Mouse (Mus musculus): ENCODE data around the gene Cercam. TPM values are rescaled to one million over a fixed set of nuclear protein-coding genes. Genes with fewer than 3 reads are reported as not detected.
"Not testable (repeated sequence)": the region's sequence is repeated elsewhere in the genome, so short reads cannot be mapped to it uniquely, and the experiment has no call there.

The Cercam gene
- polyA plus RNA-seq, 1 experiment from 2014 or later, result 22.8 TPM

- under 1% methylated on average over 61 of the region's 61 CpGs for WGBS
Observed at GRCm38 (mm10) chr2:29889991-29890833, 21.2 kb downstream of the Cercam start.

GRCm38 (mm10) chr2:29891773-29892172 lies 22.8 kb downstream of the Cercam start:
- Histone ChIP-seq H3K27me3 (ENCODE audit: insufficient read depth, poor library complexity, severe bottlenecking) (no peaks in the 10 kb centered on the region), H3K4me1 (peaks cover 20% of the 10 kb centered on the region), H3K4me3 (no peak overlapping the region), H3K36me3 (peaks cover 51% of the 10 kb centered on the region), H3K27ac (no peak overlapping the region), H3K9me3 (no peaks in the 10 kb centered on the region)
- DNase-seq (ENCODE audit: low spot score), result no peak
- 87% methylated on average over 6 of the region's 6 CpGs for WGBS

More at GRCm38 (mm10) chr2:29889991-29890833, 21.2 kb downstream of the Cercam start:
- no peaks in the 10 kb centered on the region for H3K27me3 ChIP-seq (ENCODE audit: insufficient read depth, poor library complexity, severe bottlenecking)
- peak overlapping the region; percentile 99 for H3K4me3 ChIP-seq
- peaks cover 20% of the 10 kb centered on the region for H3K4me1 ChIP-seq
- peak; percentile 98 for DNase-seq (ENCODE audit: low spot score)
- peaks cover 38% of the 10 kb centered on the region for H3K36me3 ChIP-seq
- H3K9me3 ChIP-seq, result no peaks in the 10 kb centered on the region
- H3K27ac ChIP-seq, result peak overlapping the region; percentile 96

- Histone ChIP-seq H3K36me3 (peaks cover 94% of the 10 kb centered on the region), H3K4me1 (peaks cover 5% of the 10 kb centered on the region), H3K4me3 (no peak overlapping the region), H3K27me3 (ENCODE audit: insufficient read depth, poor library complexity, severe bottlenecking) (no peaks in the 10 kb centered on the region), H3K27ac (no peak overlapping the region), H3K9me3 (no peaks in the 10 kb centered on the region)
- no peak for DNase-seq (ENCODE audit: low spot score)
- 97% methylated on average over 1 of the region's 1 CpGs for WGBS
Observed at GRCm38 (mm10) chr2:29896071-29896470, 27.1 kb downstream of the Cercam start.

- no peak for DNase-seq (ENCODE audit: low spot score)
- Histone ChIP-seq H3K27ac (no peak overlapping the region), H3K4me1 (no peaks in the 10 kb centered on the region), H3K36me3 (peaks cover 97% of the 10 kb centered on the region), H3K4me3 (no peak overlapping the region), H3K9me3 (no peaks in the 10 kb centered on the region), H3K27me3 (ENCODE audit: insufficient read depth, poor library complexity, severe bottlenecking) (no peaks in the 10 kb centered on the region)
- 93% methylated on average over 2 of the region's 2 CpGs for WGBS
Observed at GRCm38 (mm10) chr2:29897366-29897765, 28.4 kb downstream of the Cercam start.

- Histone ChIP-seq H3K4me3 (no peak overlapping the region), H3K36me3 (peaks cover 97% of the 10 kb centered on the region), H3K4me1 (no peaks in the 10 kb centered on the region), H3K9me3 (no peaks in the 10 kb centered on the region), H3K27me3 (ENCODE audit: insufficient read depth, poor library complexity, severe bottlenecking) (no peaks in the 10 kb centered on the region), H3K27ac (no peak overlapping the region)
- DNase-seq (ENCODE audit: low spot score), result no peak
- 88% methylated on average over 1 of the region's 1 CpGs for WGBS
Observed at GRCm38 (mm10) chr2:29898081-29898480, 29.1 kb downstream of the Cercam start.

GRCm38 (mm10) chr2:29902194-29902593 lies 33.2 kb downstream of the Cercam start:
- WGBS, result 86% methylated on average over 10 of the region's 10 CpGs
- Histone ChIP-seq H3K36me3 (peaks cover 100% of the 10 kb centered on the region), H3K9me3 (no peaks in the 10 kb centered on the region), H3K4me3 (no peak overlapping the region), H3K27ac (no peak overlapping the region), H3K27me3 (ENCODE audit: insufficient read depth, poor library complexity, severe bottlenecking) (no peaks in the 10 kb centered on the region), H3K4me1 (no peaks in the 10 kb centered on the region)
- DNase-seq (ENCODE audit: low spot score), result no peak

GRCm38 (mm10) chr2:29908171-29908570 lies 39.2 kb downstream of the Cercam start:
- H3K9me3 ChIP-seq; H3K27ac ChIP-seq; H3K27me3 ChIP-seq (ENCODE audit: insufficient read depth, poor library complexity, severe bottlenecking); DNase-seq (ENCODE audit: low spot score); H3K4me3 ChIP-seq; H3K4me1 ChIP-seq: not testable (repeated sequence)
- H3K36me3 ChIP-seq, result peaks cover 88% of the 10 kb centered on the region
- 79% methylated on average over 2 of the region's 2 CpGs for WGBS

- no peak overlapping the region for H3K4me3 ChIP-seq
- no peaks in the 10 kb centered on the region for H3K27me3 ChIP-seq (ENCODE audit: insufficient read depth, poor library complexity, severe bottlenecking)
- no peak overlapping the region for H3K27ac ChIP-seq
- 80% methylated on average over 2 of the region's 2 CpGs for WGBS
- H3K36me3 ChIP-seq, result peaks cover 87% of the 10 kb centered on the region
- H3K9me3 ChIP-seq, result no peaks in the 10 kb centered on the region
- no peaks in the 10 kb centered on the region for H3K4me1 ChIP-seq
- no peak for DNase-seq (ENCODE audit: low spot score)
Observed at GRCm38 (mm10) chr2:29910042-29910441, 41.1 kb downstream of the Cercam start.

- Histone ChIP-seq H3K27me3 (ENCODE audit: insufficient read depth, poor library complexity, severe bottlenecking) (no peaks in the 10 kb centered on the region), H3K27ac (no peak overlapping the region), H3K9me3 (no peaks in the 10 kb centered on the region), H3K4me1 (0 out of 2 replicates have a peak, but pooled peaks cover 4% of the 10 kb centered on the region), H3K4me3 (no peak overlapping the region), H3K36me3 (peaks cover 91% of the 10 kb centered on the region)
- no peak for DNase-seq (ENCODE audit: low spot score)
- 93% methylated on average over 11 of the region's 11 CpGs for WGBS
Observed at GRCm38 (mm10) chr2:29917621-29918020, 48.7 kb downstream of the Cercam start.

- Histone ChIP-seq H3K27me3 (ENCODE audit: insufficient read depth, poor library complexity, severe bottlenecking) (no peaks in the 10 kb centered on the region), H3K4me1 (0 out of 2 replicates have a peak, but pooled peaks cover 4% of the 10 kb centered on the region), H3K9me3 (no peaks in the 10 kb centered on the region), H3K4me3 (no peak overlapping the region), H3K27ac (no peak overlapping the region), H3K36me3 (peaks cover 93% of the 10 kb centered on the region)
- no peak for DNase-seq (ENCODE audit: low spot score)
- WGBS, result 73% methylated on average over 11 of the region's 11 CpGs
Observed at GRCm38 (mm10) chr2:29922011-29922410, 53.0 kb downstream of the Cercam start.

GRCm38 (mm10) chr2:29926542-29926941 lies 57.6 kb downstream of the Cercam start:
- Histone ChIP-seq H3K9me3 (no peaks in the 10 kb centered on the region), H3K4me3 (no peak overlapping the region), H3K36me3 (peaks cover 96% of the 10 kb centered on the region), H3K27me3 (ENCODE audit: insufficient read depth, poor library complexity, severe bottlenecking) (no peaks in the 10 kb centered on the region), H3K27ac (no peak overlapping the region), H3K4me1 (0 out of 2 replicates have a peak, but pooled peaks cover 4% of the 10 kb centered on the region)
- DNase-seq (ENCODE audit: low spot score), result no peak
- WGBS, result 88% methylated on average over 5 of the region's 5 CpGs

- Histone ChIP-seq H3K27me3 (ENCODE audit: insufficient read depth, poor library complexity, severe bottlenecking) (no peaks in the 10 kb centered on the region), H3K9me3 (no peaks in the 10 kb centered on the region), H3K4me1 (0 out of 2 replicates have a peak, but pooled peaks cover 3% of the 10 kb centered on the region), H3K36me3 (peaks cover 61% of the 10 kb centered on the region), H3K27ac (no peak overlapping the region), H3K4me3 (no peak overlapping the region)
- WGBS, result 87% methylated on average over 10 of the region's 10 CpGs
- DNase-seq (ENCODE audit: low spot score), result no peak
Observed at GRCm38 (mm10) chr2:29930506-29930905, 61.5 kb downstream of the Cercam start.

GRCm38 (mm10) chr2:29931194-29931593 lies 62.2 kb downstream of the Cercam start:
- no peaks in the 10 kb centered on the region for H3K9me3 ChIP-seq
- WGBS, result 88% methylated on average over 6 of the region's 6 CpGs
- H3K36me3 ChIP-seq, result peaks cover 54% of the 10 kb centered on the region
- no peak overlapping the region for H3K27ac ChIP-seq
- no peaks in the 10 kb centered on the region for H3K27me3 ChIP-seq (ENCODE audit: insufficient read depth, poor library complexity, severe bottlenecking)
- no peak overlapping the region for H3K4me3 ChIP-seq
- no peak for DNase-seq (ENCODE audit: low spot score)
- H3K4me1 ChIP-seq, result peaks cover 8% of the 10 kb centered on the region
